Mouse (Mus musculus): ENCODE results near the gene Erc2. TPM values are rescaled to one million over a fixed set of nuclear protein-coding genes. Genes with fewer than 3 reads are reported as not detected.

Gene Erc2
- total RNA-seq, 2 experiments from 2014 or later, result 5.0 to 8.5 TPM

- DNase-seq (ENCODE audit: low spot score in 2 of 2), result no peak
Measured at GRCm38 (mm10) chr14:28517631-28518560, 895.7 kb downstream of the Erc2 start.

GRCm38 (mm10) chr14:28521106-28521505 lies 898.9 kb downstream of the Erc2 start:
- DNase-seq (ENCODE audit: low spot score in 2 of 2), result no peak

GRCm38 (mm10) chr14:28522611-28523010 lies 900.4 kb downstream of the Erc2 start:
- DNase-seq (ENCODE audit: low spot score in 2 of 2), result no peak

- DNase-seq (ENCODE audit: low spot score in 2 of 2), result no peak
Measured at GRCm38 (mm10) chr14:28525566-28525965, 903.3 kb downstream of the Erc2 start.

Other genes starting within 250 kb of the Erc2 start
- gene Fam208a, start 193.6 kb upstream of the Erc2 start, total RNA-seq (2021), result 10 to 100 TPM; 16.8 to 17.1 TPM
- 1 to 10 TPM; 6.7 to 7.1 TPM for gene Ccdc66, start 114.0 kb upstream of the Erc2 start, total RNA-seq (2021)

All from adrenal gland, adult 18-20 months (tissue).